Mouse (Mus musculus) myocyte (in vitro differentiated cells): ENCODE results near the gene Disp1.
A peak's percentile ranks its signal among the peaks of the same experiment; 100 is the strongest.

Experiments used
- CEBPB ChIP-seq: IDR thresholded peaks from 2 replicates; pipeline ENCODE4 v1.6.1; 2011; ENCODE audit warnings: mild to moderate bottlenecking, moderate library complexity; ENCODE audit not compliant: poor library complexity, insufficient read depth, severe bottlenecking
- MAX ChIP-seq: IDR thresholded peaks from one replicate; pipeline ENCODE4 v1.6.1; 2011; ENCODE audit warnings: low read depth, mild to moderate bottlenecking, control low read depth
- MYOD1 ChIP-seq, 3 experiments: IDR thresholded peaks; one replicate each; pipeline ENCODE4 v1.6.1; 2011; ENCODE audit warnings: control low read depth in 2 of 3, low read depth in 2 of 3, mild to moderate bottlenecking in 2 of 3, moderate library complexity in 1 of 3; ENCODE audit not compliant: insufficient read length in 2 of 3, control insufficient read depth in 1 of 3
- POLR2A ChIP-seq: IDR thresholded peaks from one replicate; pipeline ENCODE4 v1.6.1; 2011; ENCODE audit warnings: low read depth, mild to moderate bottlenecking, control low read depth, moderate library complexity; ENCODE audit not compliant: insufficient read length
- SRF ChIP-seq: IDR thresholded peaks from one replicate; pipeline ENCODE4 v1.6.1; 2011; ENCODE audit warnings: low read depth; ENCODE audit not compliant: control insufficient read depth, insufficient read length
- TCF12 ChIP-seq: IDR thresholded peaks from one replicate; pipeline ENCODE4 v1.6.1; 2011; ENCODE audit warnings: mild to moderate bottlenecking, control low read depth; ENCODE audit not compliant: poor library complexity, insufficient read depth, severe bottlenecking

DNA sequence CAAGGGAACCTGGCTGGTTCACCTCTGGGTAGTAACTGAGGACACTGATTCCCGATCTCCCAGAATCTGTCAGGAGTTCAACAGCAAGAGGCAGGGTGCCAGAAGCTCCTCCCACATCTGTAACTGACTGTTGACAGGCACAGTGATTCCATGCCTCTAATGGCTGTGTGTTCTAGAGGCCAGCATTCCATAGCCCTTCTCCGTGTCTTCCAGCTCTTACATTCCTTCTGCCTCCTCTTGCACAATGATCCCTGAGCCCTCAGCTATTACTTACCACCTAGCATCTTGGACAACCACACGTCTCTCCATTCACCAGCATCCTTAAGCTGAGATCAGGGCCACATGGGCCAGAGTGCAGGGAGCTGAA lies 165.1 kb downstream of the Disp1 start:
- no peak for TF ChIP-seq POLR2A
- no peak for TF ChIP-seq TCF12
- no peak for TF ChIP-seq MAX
- no peak for TF ChIP-seq SRF
- no peak for TF ChIP-seq MYOD1 (IDR thresholded peaks at IDR 0.05; ENCODE audit: control insufficient read depth in 1 of 3, insufficient read length in 2 of 3, low read depth in 2 of 3)
- peak; percentile 71 for TF ChIP-seq CEBPB
